Mouse (Mus musculus): ENCODE results near the gene Cd320.
"Not testable (repeated sequence)": the region's sequence is repeated elsewhere in the genome, so short reads cannot be mapped to it uniquely, and the experiment has no call there.

Cd320 gene

GRCm38 (mm10) chr17:33898193-33898592, 55.3 kb downstream of the Cd320 start:
- not testable (repeated sequence) for DNase-seq (ENCODE audit: low read depth, low spot score)

All from brain, embryonic 18.5 days (tissue).